Mouse (Mus musculus) common myeloid progenitor, adult 5-6 weeks (primary cell): ENCODE results near the gene Rhobtb3. TPM values are rescaled to one million over a fixed set of nuclear protein-coding genes. Genes with fewer than 3 reads are reported as not detected.
"Not testable (repeated sequence)": the region's sequence is repeated elsewhere in the genome, so short reads cannot be mapped to it uniquely, and the experiment has no call there.

Experiments used
- ATAC-seq: replicated peaks from 2 replicates; pipeline ENCODE4 v1.8.0; 2016; ENCODE audit warnings: low read depth, mild to moderate bottlenecking, moderate TSS enrichment, inconsistent platforms; ENCODE audit not compliant: poor library complexity, severe bottlenecking
- total RNA-seq: library from RNA; stranded (forward); fragments of 200-1000, 187-1606 nt; gene quantifications from 2 replicates; pipeline ENCODE4 v1.2.3, GENCODE M21; 2017

The Rhobtb3 gene
- total RNA-seq, 1 experiment from 2014 or later = 33.7 TPM

GRCm38 (mm10) chr13:75823201-75823600 lies 120.5 kb downstream of the Rhobtb3 start:
- ATAC-seq = peak; percentile 53

- not testable (repeated sequence) for ATAC-seq
Observed at GRCm38 (mm10) chr13:75822366-75822765, 121.4 kb downstream of the Rhobtb3 start.

- peak; percentile 45 for ATAC-seq
Observed at GRCm38 (mm10) chr13:75819898-75820297, 123.8 kb downstream of the Rhobtb3 start.

Other genes starting within 250 kb of the Rhobtb3 start
- 22.9 and 34.0 TPM in 2 replicates for gene Ell2, start 237.2 kb downstream of the Rhobtb3 start, total RNA-seq
- gene Glrx, start 104.1 kb downstream of the Rhobtb3 start, total RNA-seq = 45.2 and 62.7 TPM in 2 replicates
- gene Spata9, start 23.2 kb upstream of the Rhobtb3 start, total RNA-seq = not detected in 2 replicates
- gene Rfesd, start 74.8 kb upstream of the Rhobtb3 start, total RNA-seq = 23.2 and 92.9 TPM in 2 replicates
- 0.05 TPM in 1 of 2 replicates, not detected in the other for gene Gpr150, start 113.1 kb upstream of the Rhobtb3 start, total RNA-seq
- 14.1 and 15.0 TPM in 2 replicates for gene Arsk, start 154.7 kb upstream of the Rhobtb3 start, total RNA-seq
- gene Ttc37, start 154.8 kb upstream of the Rhobtb3 start, total RNA-seq = 44.8 and 56.8 TPM in 2 replicates